Mouse (Mus musculus) megakaryocyte progenitor cell, adult 5-6 weeks (primary cell): ENCODE results near the gene Cacna1c. TPM values are rescaled to one million over a fixed set of nuclear protein-coding genes. Genes with fewer than 3 reads are reported as not detected.

Experiments used
- ATAC-seq: replicated peaks from 2 replicates; pipeline ENCODE4 v1.8.0; 2016; ENCODE audit warnings: mild to moderate bottlenecking, moderate TSS enrichment, inconsistent platforms; ENCODE audit not compliant: poor library complexity
- total RNA-seq, 2 experiments: library from RNA; stranded (forward) in 1 of 2; stranded (reverse) in 1 of 2; fragments of 157-497, 149-512 nt in 1 of 2; fragments of 200-1000 nt in 1 of 2; gene quantifications; 2 replicates each; pipeline versions ENCODE4 v1.2.3 to v1.2.4; 2015 to 2017

The Cacna1c gene
- total RNA-seq, 2 experiments from 2014 or later, result not detected

DNA sequence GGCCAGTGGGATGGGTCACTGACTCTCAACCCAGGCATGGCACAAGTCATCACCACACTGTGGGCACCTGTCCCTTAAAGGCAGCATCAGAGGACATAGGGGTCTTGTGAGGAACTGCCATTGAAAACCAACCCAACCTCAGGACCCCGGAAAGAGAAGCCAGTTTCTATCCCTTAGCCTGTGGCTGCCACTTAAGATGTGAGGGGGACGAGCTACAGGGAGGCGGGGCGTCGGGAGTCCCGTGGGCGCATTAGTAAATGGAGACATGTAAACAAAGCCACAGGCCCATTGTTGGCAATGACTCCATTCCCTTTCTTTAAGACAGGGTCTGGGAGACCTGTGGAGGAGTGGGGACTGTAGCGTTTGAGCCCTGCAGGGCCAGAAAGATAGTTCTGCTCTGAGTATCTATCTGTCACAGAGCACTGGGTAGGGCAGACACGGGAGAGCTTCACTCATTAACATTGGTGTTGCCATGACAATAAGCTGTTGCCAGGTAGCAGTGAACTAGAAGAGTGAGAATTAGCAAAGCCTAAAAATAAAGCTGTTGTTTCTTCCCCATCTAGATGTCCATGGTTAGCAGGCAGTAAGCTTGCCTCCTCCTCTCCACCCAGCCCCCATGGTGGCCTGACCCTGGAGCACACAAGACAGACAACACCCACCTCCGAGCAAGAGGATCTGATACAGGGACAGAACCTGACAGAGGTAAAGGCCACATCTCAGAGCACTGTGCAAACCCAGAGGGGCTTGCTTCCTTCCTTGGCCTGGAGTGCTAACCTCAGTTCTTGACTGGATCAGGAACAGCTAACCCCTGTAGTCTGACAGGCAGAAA lies 218.6 kb downstream of the Cacna1c start:
- no peak for ATAC-seq

DNA sequence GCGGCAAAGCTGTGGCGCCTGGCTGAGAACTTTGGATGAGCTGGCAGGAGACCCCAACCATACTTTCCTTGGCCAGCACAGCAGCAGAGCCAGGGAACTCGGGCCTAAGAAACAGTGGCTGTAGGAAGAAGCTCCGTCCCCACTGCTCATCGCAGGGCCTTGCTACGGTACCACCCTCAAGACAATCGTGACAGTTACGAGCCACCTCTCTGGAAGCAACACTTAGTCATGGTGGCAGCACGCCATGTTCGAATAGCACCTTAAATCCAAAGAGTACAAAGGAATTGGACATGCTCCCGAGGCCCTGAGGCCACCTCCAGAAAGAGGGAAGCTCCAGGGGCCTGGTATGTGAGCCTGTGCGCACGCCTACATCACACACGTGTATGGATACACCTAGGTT lies 219.6 kb downstream of the Cacna1c start:
- no peak for ATAC-seq

DNA sequence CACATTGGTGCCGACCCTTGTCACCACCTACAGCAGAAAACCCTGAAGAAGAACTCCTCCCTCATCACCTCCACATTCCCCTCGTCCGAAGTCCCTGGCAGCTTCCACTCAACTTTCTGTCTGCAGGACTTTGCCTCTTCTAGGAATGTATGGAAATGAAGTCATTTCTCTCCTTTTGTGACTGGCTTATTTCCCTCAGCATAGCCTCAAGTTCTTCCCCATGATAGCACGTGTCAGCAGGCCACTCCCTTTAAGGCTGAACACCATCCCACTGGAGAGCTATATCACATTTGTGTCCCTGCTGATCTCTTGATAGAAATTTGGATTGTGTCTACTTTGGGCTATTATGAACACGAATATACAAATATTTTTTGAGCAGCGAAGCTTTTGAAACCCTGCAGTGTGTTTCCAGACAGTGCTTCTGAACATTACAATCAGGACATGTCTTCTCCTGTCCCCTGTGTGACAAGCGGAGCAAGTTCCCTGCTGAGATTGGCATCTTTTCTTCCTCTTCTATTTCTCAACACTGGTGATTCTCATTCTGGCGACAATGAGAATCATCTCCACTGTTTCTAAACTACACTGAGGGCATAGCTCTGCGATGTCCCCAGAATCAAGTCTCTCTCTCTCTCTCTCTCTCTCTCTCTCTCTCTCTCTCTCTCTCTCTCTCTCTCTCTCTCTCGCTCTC lies 224.2 kb downstream of the Cacna1c start:
- no peak for ATAC-seq

DNA sequence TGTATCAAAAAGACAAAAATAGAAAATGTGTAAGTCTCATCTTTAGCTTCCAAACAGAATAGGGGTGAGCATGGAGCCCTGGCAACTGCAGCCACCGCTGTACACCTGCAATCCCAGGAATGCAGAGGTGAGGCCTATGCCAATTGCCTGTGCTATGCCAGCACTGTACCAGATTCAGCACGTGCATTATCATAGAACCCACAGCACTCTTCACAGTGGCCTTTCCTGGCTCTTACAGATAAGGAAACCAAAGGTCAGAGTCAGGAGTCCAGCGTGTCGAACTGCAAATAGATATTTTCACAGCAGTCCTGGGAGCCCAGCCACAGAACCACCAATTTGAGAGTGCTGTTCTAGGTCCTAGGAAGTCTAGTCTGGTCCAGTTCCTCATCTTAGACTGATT lies 227.4 kb downstream of the Cacna1c start:
- ATAC-seq, result no peak

DNA sequence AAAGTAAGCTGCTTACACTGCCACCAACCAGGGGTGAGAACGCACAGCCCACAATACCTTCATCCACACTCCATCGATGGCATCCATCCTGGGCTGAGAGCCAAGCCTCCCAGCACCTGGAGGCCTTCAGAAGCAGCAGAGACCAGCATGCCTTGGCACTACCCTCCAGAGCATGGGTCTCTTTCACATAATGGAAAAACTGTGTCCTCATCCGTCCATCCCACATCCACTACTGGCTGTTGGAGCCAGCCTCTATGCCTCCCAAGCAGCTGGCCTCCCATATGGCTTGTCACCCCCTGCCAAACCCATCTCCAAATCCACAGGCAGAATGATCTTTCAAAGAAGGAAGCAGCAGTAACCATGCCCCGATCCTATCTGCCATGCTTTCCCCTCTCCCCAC lies 229.3 kb downstream of the Cacna1c start:
- no peak for ATAC-seq

DNA sequence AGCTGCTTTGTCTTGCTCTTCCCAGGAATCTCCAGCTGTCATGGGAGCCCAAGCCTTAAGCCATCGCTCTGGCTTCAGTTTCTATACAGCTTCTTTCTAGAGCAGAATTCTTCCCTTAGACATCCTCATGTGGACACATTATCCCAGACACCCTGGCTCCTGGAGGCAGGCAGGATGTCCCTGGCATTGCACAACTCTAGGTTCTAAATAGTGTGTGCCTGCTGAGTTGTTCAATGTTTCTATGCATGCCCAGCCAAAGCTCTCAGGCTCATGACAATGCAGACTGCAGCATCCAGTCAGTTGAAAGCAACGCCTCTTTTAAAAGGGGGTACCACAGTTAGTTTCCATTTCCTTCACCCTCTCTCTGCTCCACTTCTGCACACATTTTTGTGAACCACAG lies 230.6 kb downstream of the Cacna1c start:
- no peak for ATAC-seq

DNA sequence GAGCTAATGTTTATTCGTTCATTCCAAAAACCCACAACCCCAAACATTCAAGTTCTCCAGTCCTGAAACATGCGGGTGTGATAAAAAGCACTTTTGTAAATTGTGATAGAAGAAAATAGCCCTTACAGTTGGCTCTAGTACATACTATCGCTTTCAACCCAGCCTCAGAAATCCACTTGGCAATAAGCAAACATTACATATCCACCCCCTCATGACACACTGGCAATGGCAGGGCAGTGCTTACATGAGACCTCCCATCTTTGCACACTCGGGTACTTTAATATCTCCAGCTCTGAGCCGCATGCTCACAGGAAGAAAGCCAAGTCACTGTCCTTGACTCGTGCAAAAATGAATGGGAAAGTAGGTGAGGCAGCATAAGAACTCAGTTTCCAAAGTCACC lies 232.4 kb downstream of the Cacna1c start:
- no peak for ATAC-seq

DNA sequence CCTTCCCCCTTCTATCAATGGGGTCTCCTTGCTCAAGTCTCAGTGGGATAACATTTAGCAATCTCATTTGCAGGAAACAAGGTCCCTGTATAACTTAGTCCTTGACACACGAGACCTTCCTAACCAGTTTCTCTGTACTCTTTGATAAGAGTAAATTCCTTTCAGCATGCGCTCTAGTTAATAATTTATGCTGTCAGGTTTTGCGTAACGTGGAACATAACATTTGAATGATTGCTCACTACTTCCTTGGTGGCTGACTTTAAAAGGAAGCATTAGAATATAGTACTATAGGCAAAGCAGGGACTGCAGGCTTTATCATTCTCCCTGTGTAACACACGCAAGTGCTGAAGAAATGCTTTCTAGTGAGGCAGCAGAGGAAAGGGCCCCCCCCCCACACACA lies 232.9 kb downstream of the Cacna1c start:
- ATAC-seq, result no peak

DNA sequence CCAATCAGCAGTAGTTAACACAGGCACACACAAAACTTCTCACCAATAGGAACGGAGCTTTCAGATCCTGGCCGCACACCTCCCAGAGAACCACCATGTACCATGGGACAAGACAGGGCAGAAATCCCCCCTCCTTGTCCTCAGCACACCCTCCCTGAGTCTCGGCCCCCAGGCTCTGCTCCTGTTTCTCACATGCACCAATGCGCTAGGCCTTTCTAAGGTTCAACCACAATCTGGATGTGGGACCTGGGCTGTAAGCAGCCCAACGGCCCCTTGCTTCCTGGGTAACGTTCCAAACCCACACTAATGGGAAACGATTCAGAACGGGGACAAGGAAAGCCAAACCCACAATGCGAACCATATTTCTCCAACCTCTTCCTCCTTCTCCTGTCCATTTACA lies 237.7 kb downstream of the Cacna1c start:
- ATAC-seq, result no peak

DNA sequence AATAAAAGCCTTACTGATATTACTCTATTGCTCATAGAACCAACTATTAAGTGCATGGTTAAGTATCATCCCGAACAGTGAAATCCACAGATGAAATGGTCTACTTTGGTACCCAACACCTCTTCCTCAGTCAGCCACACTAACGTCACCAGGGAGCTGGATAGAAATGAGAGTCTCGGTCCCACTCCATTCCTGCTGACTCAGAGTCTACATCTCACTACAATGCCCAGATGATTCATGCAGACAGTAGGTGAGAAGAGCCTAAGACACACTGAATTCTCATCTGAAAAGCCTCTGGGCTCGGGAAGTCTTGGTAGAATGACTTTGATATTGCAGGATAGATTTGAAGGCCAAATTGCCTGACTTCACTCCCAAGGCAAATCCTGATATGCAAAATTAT lies 240.0 kb downstream of the Cacna1c start:
- no peak for ATAC-seq

DNA sequence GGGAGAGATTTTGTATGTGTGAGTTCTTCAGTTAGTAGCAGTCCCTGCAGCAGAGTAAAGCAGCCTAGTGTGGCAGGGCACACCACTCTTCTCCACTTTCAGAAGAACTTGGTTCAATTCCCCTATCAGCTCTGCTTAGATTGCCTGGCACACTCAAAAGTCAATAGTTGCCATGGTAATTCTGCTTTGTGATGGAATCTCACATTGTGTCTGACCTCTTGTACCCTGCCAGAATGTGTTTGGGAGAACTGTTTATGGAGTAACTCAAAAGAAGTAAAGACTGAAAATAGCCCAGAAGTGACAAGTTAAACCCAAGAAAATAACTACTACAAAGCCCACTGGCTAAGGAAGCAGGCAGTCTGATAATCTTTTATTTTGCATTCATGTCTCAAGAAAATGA lies 240.4 kb downstream of the Cacna1c start:
- ATAC-seq, result no peak

DNA sequence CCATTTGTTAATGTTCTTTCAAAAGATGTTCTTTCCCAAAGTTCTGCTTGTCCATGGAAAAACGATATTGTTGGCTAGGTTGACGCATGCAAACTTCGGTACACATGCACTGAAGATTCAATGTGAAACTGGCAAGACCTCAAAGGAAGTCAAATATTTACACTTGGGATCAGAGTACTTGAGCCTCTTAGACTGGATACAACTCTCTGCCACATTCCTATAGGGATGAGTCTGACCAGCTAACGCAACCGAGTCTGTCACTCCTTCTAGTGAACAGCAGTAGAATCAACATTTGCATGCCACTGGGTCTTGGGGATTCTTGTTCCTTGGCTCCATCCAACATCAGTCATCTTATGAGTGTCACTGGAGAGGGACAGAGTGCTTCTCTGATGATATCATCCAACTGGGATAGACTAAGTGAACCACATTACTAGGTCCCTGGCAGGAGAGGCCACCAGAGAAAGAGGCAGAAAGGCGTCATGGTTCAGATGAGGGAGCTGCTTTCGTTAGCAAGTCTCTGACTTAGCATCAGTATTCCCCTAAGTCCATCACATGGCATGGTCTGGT lies 241.1 kb downstream of the Cacna1c start:
- no peak for ATAC-seq

DNA sequence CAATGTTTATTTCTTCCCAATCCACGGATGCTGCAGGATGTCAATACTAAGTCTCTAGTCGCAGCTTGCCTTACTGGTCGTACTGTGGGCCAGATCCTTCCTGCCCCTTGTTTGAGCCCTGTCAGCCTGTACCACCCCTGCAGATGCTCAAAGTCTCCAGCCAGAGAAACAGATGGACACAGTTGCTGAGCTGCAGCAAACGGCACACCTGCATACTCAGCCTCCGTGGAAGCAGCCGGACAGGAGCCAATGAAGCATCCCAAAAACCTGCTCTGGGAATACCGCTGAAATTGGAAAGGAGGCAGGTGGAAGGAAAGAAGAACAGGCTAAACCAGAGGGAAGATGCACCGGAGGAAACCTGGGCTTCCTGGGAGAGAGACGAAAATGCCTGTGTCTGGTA lies 243.8 kb downstream of the Cacna1c start:
- no peak for ATAC-seq

DNA sequence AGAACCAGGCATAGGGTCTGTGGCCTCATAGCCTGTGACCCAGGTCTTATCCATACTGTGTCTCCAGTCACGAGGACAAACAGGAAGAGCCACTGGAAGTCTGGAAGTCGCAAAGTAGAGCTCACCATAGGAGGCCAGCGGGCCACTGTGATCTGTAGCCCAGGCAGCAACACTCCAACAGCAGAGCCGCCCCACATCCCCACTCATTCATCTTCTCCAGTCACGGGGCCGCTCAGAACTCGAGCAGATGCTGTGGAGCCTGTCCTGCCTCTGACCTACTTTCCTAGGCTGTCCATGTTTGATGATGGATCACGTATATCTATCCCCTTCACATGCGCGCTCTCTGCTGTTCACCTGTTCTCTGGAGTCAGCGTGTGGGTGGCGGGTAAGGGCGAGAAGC lies 246.0 kb downstream of the Cacna1c start:
- no peak for ATAC-seq

DNA sequence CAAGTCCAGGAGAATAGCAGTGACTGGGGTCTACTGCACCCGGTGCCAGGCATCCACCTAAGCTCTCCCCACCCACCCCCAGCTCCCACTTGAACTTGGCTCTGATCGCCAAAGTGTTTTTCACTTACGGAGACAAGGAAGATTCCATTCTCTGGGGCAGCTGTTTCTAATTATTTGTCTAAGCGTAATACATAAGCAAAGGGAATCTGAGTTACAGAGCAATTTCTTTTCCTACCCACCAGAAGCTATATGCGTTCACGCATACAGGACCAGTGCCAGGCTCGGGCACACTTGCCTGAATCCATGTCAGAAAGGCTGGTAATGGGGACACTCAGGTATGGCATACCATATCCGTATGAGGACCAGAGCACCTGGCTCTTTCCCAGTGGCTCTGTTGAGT lies 248.9 kb downstream of the Cacna1c start:
- no peak for ATAC-seq

DNA sequence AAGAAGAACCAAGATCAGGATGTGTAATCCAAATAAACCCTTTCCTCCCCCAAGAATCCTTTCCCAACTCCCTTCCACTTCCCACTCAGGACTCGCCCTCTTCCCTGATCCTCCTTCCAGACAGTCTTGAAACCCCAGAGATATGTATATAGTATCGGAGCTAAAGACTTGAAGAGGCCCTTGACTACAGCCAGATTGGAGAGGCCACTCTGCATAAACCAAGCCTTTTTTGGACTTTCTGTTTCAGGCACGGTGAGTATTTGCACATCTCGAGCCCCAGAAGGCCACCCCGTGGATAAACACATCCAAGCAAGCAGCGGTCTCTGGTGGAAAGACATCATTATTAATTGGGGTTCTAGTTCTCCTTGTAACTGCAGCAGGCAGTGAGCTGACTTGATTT lies 249.6 kb downstream of the Cacna1c start:
- ATAC-seq, result no peak

DNA sequence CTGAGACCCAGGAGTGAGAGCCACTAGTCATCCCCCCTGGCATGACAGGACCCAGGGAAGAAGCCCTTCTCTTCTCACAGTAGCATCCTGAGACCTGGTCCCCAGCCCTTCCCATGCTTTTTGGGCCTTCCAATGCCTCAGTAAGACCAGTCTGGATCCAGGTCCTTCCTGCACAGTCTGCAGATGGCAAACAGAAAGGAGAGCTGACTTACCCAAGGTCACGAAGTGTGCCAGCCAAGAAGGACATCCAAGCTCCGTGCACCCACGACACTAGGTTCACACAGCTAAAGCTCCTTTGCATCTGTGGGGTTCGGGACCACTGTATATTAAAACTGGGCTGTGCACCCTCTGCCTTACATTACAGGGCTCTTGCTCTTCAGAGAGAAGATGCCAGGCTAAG lies 252.1 kb downstream of the Cacna1c start:
- no peak for ATAC-seq

DNA sequence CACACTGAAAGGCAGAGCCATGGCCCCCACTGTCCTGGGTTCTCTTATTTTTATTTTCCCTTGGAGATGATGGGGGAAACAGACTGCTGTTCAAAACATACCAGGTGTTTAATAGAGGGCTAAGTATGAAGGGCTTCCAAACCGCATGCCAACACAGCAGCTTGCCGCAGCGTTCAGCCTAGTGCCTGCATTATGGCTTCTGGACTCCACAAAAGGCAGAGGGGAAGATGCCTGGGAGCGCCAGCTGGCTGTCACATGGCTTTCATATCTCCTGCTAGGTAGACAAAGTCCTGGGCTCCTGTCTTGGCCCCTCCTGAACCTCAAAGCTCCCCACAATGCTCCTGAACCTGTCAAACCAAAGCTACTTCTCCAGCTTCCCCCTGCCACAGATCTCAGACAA lies 254.4 kb downstream of the Cacna1c start:
- no peak for ATAC-seq

DNA sequence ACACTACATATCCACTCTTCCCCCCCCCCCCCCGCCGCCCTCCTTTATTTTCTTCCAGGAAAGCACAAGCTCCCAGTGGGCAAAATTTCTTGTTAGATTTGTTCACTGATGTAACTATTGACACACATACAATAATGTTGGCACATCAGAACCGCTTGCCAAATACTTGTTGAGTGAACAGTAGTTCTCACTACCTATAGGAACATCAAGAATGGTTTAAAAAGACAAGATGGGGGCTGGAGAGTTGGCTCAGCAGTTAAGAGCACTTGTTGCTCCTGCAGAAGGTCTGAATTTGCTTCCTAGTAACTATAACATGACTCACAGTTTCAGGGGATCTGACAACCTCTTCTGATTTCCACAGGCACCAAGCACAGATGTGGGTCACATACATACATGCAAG lies 255.2 kb downstream of the Cacna1c start:
- ATAC-seq, result no peak

DNA sequence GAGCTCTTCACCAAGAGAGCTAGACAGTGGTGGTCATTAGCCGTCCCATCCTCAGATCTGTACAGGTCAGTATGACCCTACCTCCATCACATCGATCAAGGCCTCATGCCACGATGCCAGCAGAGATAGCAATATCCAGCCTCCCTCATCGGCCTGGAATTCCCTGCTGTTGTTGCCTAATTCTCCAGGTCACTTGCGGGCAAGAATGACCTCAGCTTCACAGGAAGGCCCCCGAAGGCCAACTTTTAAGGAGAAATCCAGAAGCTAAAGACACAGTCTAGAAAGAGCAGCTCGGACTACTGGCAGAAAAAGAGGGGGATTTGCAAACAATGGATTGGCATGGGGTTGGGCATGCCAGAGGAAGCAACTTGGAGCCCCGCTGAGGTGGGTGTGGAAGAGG lies 256.6 kb downstream of the Cacna1c start:
- no peak for ATAC-seq

DNA sequence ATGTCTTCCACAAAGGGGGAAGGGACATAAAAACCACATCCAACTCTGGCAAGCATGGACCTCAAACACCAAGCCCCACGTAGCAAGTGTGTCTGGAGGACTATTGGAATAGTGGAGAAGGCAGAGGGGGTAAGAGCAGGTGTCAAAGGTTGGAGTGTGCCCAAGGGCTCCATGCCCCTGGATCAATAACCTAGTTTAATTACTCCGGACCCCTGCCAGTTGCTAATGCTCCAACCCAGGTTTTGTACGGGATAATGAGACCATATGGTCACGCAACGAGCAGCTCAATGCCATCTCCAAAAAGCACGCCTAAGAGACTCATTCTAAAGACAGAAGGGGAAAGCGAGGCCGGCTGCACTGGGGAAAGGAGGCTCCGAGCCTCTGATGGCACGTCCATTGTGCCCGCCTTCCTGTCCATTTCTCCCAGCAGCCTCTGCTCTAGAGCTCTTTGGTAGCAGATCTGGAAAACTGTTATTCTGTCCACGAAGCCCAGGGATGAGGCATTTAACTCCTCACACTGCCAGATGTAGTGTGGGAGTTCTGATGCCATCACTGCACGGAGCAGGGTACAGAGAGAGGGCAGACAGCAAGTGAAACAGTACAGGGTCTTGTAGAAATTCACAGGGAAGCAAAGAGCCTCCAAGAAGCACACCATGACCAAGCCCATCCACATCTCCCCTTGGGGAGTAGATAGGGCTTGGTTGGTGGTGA lies 257.7 kb downstream of the Cacna1c start:
- no peak for ATAC-seq

DNA sequence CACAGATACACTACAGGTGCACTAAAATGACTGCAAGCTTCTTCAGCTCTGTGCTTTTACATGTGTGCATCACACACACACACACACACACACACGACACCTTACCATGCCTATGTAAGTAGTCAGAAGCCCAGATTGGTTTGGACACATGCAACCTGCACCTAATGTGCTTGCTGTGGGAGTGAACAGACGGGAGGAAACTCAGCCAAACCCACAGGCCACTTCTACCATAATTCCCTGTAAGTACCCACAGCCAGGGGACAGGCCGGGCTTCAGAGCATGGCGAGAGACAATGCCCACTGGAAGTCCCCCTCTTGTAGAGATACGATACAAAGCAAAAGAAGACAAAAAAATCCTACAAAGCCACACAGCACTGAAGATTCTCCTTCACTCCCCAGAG lies 258.7 kb downstream of the Cacna1c start:
- ATAC-seq, result no peak
